Mouse (Mus musculus) intestine, postnatal 0 days (tissue): ENCODE measurements around the gene 1700017B05Rik. TPM values are rescaled to one million over a fixed set of nuclear protein-coding genes. Genes with fewer than 3 reads are reported as not detected.

Experiments
- ATAC-seq: fragments of 200-750 bp; cut with Nextera tagmentation; 2 replicates; pipeline ENCODE4 v1.8.0; 2017; ENCODE audit warnings: mild to moderate bottlenecking, moderate TSS enrichment, moderate library complexity
- H3K27ac ChIP-seq: fragments of 300-500 bp; sonication (generic); 2 replicates; pipeline ENCODE4 v1.5.1; 2014; ENCODE audit warnings: mild to moderate bottlenecking, low read depth, low read length, moderate library complexity
- H3K27me3 ChIP-seq: fragments of 300-500 bp; sonication (generic); replicated peaks from 2 replicates; pipeline ENCODE4 v1.6.1; 2014; ENCODE audit warnings: low read length, mixed read lengths; ENCODE audit not compliant: control insufficient read depth, insufficient read depth
- H3K36me3 ChIP-seq: fragments of 300-500 bp; sonication (generic); 2 replicates; pipeline ENCODE4 v1.6.1; 2014; ENCODE audit warnings: mild to moderate bottlenecking, moderate library complexity; ENCODE audit not compliant: control insufficient read depth, insufficient read depth
- H3K4me1 ChIP-seq: fragments of 300-500 bp; sonication (generic); replicated peaks from 2 replicates; pipeline ENCODE4 v1.6.1; 2014; ENCODE audit warnings: antibody characterized with exemption, low read length, mixed read lengths; ENCODE audit not compliant: control insufficient read depth, insufficient read depth
- H3K4me2 ChIP-seq: fragments of 300-500 bp; sonication (generic); replicated peaks from 2 replicates; pipeline ENCODE4 v1.6.1; 2014; ENCODE audit warnings: low read depth, mild to moderate bottlenecking, moderate library complexity
- H3K4me3 ChIP-seq: fragments of 300-500 bp; sonication (generic); 2 replicates; pipeline ENCODE4 v1.5.1; 2014; ENCODE audit warnings: low read depth, low read length
- H3K9ac ChIP-seq: fragments of 300-500 bp; sonication (generic); 2 replicates; pipeline ENCODE4 v1.6.1; 2014; ENCODE audit warnings: mild to moderate bottlenecking, low read depth, low read length
- H3K9me3 ChIP-seq: fragments of 300-500 bp; sonication (generic); 2 replicates; pipeline ENCODE4 v1.6.1; 2016; ENCODE audit warnings: mixed run types; ENCODE audit not compliant: control insufficient read depth
- CTCF ChIP-seq: sonication (generic); IDR thresholded peaks from 2 replicates; pipeline ENCODE4 v1.5.1; 2016; ENCODE audit warnings: low read depth, mild to moderate bottlenecking, control low read depth, antibody characterized with exemption, moderate library complexity
- WGBS: fragments of 180-500 bp; shearing (Covaris S2); extraction: QIAGEN DNeasy Blood & Tissue Kit; methylation state at CpG from one replicate; pipeline ENCODE4 v1.1.7; 2014; 5-methylcytosine and 5-hydroxymethylcytosine counted together
- polyA plus RNA-seq: library from polyadenylated mRNA; unstranded; fragments of >200 nt; fragmentation: Nextera tagmentation; extraction: Ambion mirVana; gene quantifications from 2 replicates; pipeline ENCODE4 v1.2.1, GENCODE M21; 2015

The 1700017B05Rik gene
- polyA plus RNA-seq, 1 experiment from 2014 or later = 12.8 TPM

DNA sequence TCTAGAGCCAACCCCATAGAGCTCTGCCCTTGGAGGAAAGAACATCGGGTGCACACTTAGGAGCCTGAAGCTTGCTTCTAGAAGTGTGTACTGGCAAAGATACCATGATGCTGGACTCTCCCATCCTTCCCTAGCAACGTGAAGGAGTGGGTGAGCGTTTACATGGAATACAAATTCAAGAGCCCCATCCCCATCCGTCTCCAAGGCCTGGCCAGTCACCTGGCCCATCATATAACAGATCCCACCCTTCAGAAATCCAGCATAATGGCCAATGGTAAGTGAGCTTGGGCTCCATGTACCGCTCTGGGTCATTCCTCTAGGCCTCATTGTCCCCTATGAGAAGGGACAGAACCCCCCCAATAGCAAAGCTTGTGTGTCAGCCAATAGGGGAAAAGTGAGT, 15.9 kb downstream of the 1700017B05Rik start:
- Histone ChIP-seq H3K4me2 (no peak overlapping the region), H3K9ac (no peak overlapping the region), H3K27me3 (no peaks in the 10 kb centered on the region), H3K4me1 (no peaks in the 10 kb centered on the region; the same call in 1 of the 2 replicates), H3K4me3 (no peak overlapping the region), H3K27ac (no peak overlapping the region), H3K9me3 (no peaks in the 10 kb centered on the region), H3K36me3 (peaks cover 6% of the 10 kb centered on the region)
- no peak for ATAC-seq
- WGBS = 94% methylated on average over 5 of the region's 5 CpGs
- no peak for TF ChIP-seq CTCF

DNA sequence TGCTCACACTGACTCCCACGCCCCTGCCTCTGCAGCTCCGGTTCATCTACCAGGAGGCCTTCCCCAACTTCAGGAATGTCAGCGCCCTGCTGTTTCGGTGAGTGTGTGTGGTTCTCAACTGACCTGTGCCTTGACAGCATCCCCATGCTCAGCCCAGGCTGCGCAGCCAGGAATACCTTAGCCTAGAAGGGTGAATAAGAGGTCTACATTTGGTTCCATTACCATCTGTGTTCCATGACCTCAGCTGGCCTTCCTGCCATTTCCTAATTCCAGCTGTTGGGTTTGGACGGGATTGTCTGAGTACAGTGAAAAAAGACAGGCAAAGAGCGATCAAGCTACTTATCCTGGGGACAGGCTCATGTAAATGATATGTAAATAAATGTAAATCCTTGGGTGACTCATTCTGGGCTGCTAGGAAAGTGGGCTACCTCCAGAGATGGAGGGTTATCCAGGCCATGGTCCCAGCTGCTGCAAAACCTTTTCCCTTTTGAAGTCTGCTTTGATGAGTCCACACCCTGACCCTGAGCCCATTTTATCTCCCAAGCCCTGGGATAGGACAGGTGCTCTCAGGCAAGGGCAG, 18.2 kb downstream of the 1700017B05Rik start:
- Histone ChIP-seq H3K27ac (no peak overlapping the region), H3K4me1 (no peaks in the 10 kb centered on the region; the same call in 1 of the 2 replicates), H3K27me3 (no peaks in the 10 kb centered on the region), H3K9me3 (no peaks in the 10 kb centered on the region), H3K36me3 (no peaks in the 10 kb centered on the region), H3K4me3 (no peak overlapping the region), H3K4me2 (no peak overlapping the region), H3K9ac (no peak overlapping the region)
- 38% methylated on average over 7 of the region's 7 CpGs for WGBS
- TF ChIP-seq CTCF = no peak
- ATAC-seq = no peak

DNA sequence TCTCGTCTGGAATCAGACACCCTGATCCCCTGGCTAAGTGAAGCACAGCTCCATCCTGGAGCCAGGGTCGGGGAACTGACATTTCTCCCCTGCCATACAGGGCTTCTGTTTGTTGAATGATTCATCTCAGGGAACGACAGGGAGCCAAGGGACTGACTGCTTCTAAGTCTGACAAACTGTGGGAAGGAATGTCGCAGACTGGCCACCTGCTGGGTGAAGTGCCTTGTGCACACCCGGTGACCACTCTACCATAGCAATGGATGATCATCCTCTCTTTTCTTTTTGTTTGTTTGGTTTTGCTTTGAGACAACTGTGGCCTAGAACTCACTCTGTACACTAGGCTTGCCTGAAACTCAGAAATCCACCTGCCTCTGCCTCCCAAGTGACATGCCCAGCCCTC, 19.5 kb downstream of the 1700017B05Rik start:
- 34% methylated on average over 5 of the region's 5 CpGs for WGBS
- no peaks in the 10 kb centered on the region for H3K36me3 ChIP-seq
- no peak overlapping the region for H3K4me2 ChIP-seq
- no peak for ATAC-seq
- H3K4me3 ChIP-seq = no peak overlapping the region
- no peak overlapping the region for H3K27ac ChIP-seq
- H3K4me1 ChIP-seq = no peaks in the 10 kb centered on the region
- no peaks in the 10 kb centered on the region for H3K27me3 ChIP-seq
- no peak overlapping the region for H3K9ac ChIP-seq
- no peaks in the 10 kb centered on the region for H3K9me3 ChIP-seq
- TF ChIP-seq CTCF = no peak

DNA sequence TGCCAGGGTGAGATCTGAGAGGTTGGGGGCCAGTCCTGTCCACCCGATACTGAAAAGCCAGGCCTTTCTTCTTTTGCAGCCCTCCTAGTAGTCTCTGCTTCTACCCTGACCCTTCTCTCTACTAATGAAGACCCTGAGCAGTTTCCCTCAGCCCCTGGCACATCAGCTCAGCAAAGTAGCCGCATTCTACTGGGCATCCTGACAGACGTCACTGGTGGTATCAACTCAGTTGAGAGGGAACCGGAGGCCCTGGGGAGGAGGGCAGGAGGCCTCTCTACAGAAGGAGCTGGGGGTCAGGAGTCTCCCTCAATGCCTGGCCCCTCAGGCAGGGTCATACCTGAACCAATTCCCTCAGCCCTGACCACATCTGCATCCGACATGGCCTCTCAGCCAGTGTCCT, 21.3 kb downstream of the 1700017B05Rik start:
- whole genome bisulfite sequencing = 87% methylated on average over 5 of the region's 5 CpGs
- Histone ChIP-seq H3K4me3 (no peak overlapping the region), H3K9me3 (no peaks in the 10 kb centered on the region), H3K9ac (no peak overlapping the region), H3K27me3 (no peaks in the 10 kb centered on the region), H3K4me2 (no peak overlapping the region), H3K36me3 (no peaks in the 10 kb centered on the region), H3K4me1 (no peaks in the 10 kb centered on the region), H3K27ac (no peak overlapping the region)
- no peak for TF ChIP-seq CTCF
- ATAC-seq = no peak

DNA sequence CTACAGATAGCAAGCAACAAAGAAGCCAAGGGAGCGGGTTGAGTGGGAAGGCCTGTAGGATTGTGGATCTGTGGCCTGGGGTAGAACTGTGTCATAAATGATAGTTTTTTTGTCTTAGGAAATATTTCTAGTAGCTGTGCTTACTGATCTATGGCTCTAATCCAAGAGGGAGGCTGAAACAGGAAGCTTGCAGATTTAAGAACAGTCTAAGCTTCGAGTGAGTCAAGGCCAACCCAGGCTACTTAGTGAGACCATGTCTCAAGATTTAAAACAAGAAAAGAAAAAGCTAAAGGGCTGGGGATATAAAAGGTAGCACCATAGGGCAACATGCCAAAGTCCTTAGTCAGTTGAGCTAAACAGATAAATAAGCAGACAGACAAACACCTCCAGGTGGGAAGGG, 24.2 kb downstream of the 1700017B05Rik start:
- no peak for TF ChIP-seq CTCF
- H3K4me1 ChIP-seq = no peaks in the 10 kb centered on the region
- no peak for ATAC-seq
- no peak overlapping the region for H3K9ac ChIP-seq
- H3K4me3 ChIP-seq = no peak overlapping the region
- 76% methylated on average over 2 of the region's 2 CpGs for WGBS
- H3K9me3 ChIP-seq = no peaks in the 10 kb centered on the region
- no peak overlapping the region for H3K27ac ChIP-seq
- H3K27me3 ChIP-seq = no peaks in the 10 kb centered on the region
- H3K4me2 ChIP-seq = no peak overlapping the region
- H3K36me3 ChIP-seq = no peaks in the 10 kb centered on the region

DNA sequence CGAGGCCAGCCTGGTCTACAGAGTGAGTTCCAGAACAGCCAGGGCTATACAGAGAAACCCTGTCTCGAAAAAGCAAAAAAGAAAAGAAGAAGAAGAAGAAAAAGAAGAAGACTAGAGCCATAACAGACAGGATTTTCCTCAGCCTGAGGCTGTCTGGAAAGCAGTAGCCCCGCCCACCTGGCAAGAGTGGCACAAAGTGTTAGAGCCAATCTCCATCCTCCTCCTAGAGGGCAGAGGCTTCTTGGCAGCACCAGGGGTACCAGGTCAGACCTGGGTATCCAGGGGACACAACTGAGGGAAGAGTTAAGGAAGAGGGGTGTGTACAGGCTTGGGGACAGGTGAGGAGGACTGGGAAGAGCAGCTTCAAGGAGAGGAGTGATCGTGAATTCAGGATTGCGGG, 24.7 kb downstream of the 1700017B05Rik start:
- no peak for ATAC-seq
- no peak overlapping the region for H3K27ac ChIP-seq
- no peaks in the 10 kb centered on the region for H3K36me3 ChIP-seq
- H3K4me1 ChIP-seq = no peaks in the 10 kb centered on the region
- H3K27me3 ChIP-seq = no peaks in the 10 kb centered on the region
- H3K4me2 ChIP-seq = no peak overlapping the region
- no peak overlapping the region for H3K9ac ChIP-seq
- TF ChIP-seq CTCF = no peak
- H3K4me3 ChIP-seq = no peak overlapping the region
- no peaks in the 10 kb centered on the region for H3K9me3 ChIP-seq
- 80% methylated on average over 5 of the region's 5 CpGs for WGBS

DNA sequence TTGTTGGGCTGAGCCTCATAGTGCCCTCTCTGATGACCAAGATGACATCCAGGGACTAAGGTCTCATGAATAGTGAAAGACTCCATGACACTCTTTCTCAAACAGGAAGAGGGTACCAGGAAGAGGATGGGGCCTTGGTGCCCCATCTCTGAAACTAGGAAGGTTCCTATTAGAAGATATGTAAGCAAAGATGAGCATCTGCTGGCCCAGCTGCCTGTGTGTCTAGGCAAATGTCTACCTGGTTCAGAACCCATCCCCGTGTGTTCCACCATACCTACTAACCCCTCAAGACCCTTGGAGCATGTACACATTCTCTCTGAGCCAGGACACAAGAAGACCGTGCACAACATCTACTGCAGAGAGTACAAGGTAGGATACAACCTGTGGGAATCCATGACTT, 26.2 kb downstream of the 1700017B05Rik start, which contains the start of gene Trcg1:
TSS of gene Trcg1 (plus strand) at position 301 of the 400 bp plus-strand sequence.
- no peaks in the 10 kb centered on the region for H3K36me3 ChIP-seq
- no peaks in the 10 kb centered on the region for H3K27me3 ChIP-seq
- H3K27ac ChIP-seq = no peak within 1 kb of the TSS
- no peak within 1 kb of the TSS for H3K4me2 ChIP-seq
- no peak within 1 kb of the TSS for H3K9ac ChIP-seq
- no peak within 1 kb of the TSS for H3K4me3 ChIP-seq
- ATAC-seq = no peak
- WGBS = 83% methylated on average over 2 of the region's 2 CpGs
- no peak for TF ChIP-seq CTCF
- no peaks in the 10 kb centered on the region for H3K9me3 ChIP-seq
- no peaks in the 10 kb centered on the region for H3K4me1 ChIP-seq
